Mouse (Mus musculus) left cerebral cortex, adult 18-20 months (tissue): ENCODE data around the gene 1700010B08Rik. TPM values are rescaled to one million over a fixed set of nuclear protein-coding genes. Genes with fewer than 3 reads are reported as not detected.
"Not testable (repeated sequence)": the region's sequence is repeated elsewhere in the genome, so short reads cannot be mapped to it uniquely, and the experiment has no call there.

Experiments
- DNase-seq, 2 experiments: peaks; one replicate each; pipeline ENCODE4 v3.0.0; 2021 to 2022; ENCODE audit warnings: low spot score in 2 of 2, mixed read lengths in 1 of 2
- long read RNA-seq, 2 experiments: library from polyadenylated mRNA; stranded (forward); transcript quantifications; one replicate each; pipeline ENCODE4 v2.0.0; 2021
- total RNA-seq, 2 experiments: library from RNA; stranded (reverse); gene quantifications; 2 replicates each; pipeline ENCODE4 v1.2.3; 2021

1700010B08Rik gene
- not detected for total RNA-seq
- long read RNA-seq, experiment 1: 0 reads
- long read RNA-seq, experiment 2: 0 reads

- DNase-seq: not testable (repeated sequence)
Measured at GRCm38 (mm10) chr2:173719115-173719514, at the start of gene 1700010B08Rik. Gene 1700010B08Rik (plus strand): TSS chr2:173719415.

GRCm38 (mm10) chr2:173672328-173672896 is 46.8 kb upstream of the 1700010B08Rik start:
- no peak for DNase-seq

GRCm38 (mm10) chr2:173673469-173673868 is 45.7 kb upstream of the 1700010B08Rik start:
- no peak for DNase-seq

GRCm38 (mm10) chr2:173678593-173678992 is 40.6 kb upstream of the 1700010B08Rik start:
- no peak for DNase-seq

- DNase-seq: no peak
Measured at GRCm38 (mm10) chr2:173679217-173679616, 40.0 kb upstream of the 1700010B08Rik start.

- no peak for DNase-seq
Measured at GRCm38 (mm10) chr2:173680153-173680552, 39.1 kb upstream of the 1700010B08Rik start.

- no peak for DNase-seq
Measured at GRCm38 (mm10) chr2:173682773-173683172, 36.4 kb upstream of the 1700010B08Rik start.

GRCm38 (mm10) chr2:173685781-173686361 is 33.3 kb upstream of the 1700010B08Rik start:
- no peak for DNase-seq

- no peak for DNase-seq
Measured at GRCm38 (mm10) chr2:173687363-173687762, 31.9 kb upstream of the 1700010B08Rik start.

GRCm38 (mm10) chr2:173689835-173690234 is 29.4 kb upstream of the 1700010B08Rik start:
- DNase-seq: no peak

GRCm38 (mm10) chr2:173691748-173692147 is 27.5 kb upstream of the 1700010B08Rik start:
- no peak for DNase-seq

GRCm38 (mm10) chr2:173692693-173693092 is 26.5 kb upstream of the 1700010B08Rik start:
- DNase-seq: no peak

- DNase-seq: no peak
Measured at GRCm38 (mm10) chr2:173698850-173699249, 20.4 kb upstream of the 1700010B08Rik start.

GRCm38 (mm10) chr2:173702096-173702866 is 16.9 kb upstream of the 1700010B08Rik start:
- DNase-seq: no peak

- no peak for DNase-seq
Measured at GRCm38 (mm10) chr2:173702867-173703237, 16.4 kb upstream of the 1700010B08Rik start.

GRCm38 (mm10) chr2:173705827-173706551 is 13.2 kb upstream of the 1700010B08Rik start:
- DNase-seq: no peak

GRCm38 (mm10) chr2:173707626-173708025 is 11.6 kb upstream of the 1700010B08Rik start:
- DNase-seq: not testable (repeated sequence)

GRCm38 (mm10) chr2:173710193-173710592 is 9.0 kb upstream of the 1700010B08Rik start:
- DNase-seq: no peak

GRCm38 (mm10) chr2:173712656-173713055 is 6.6 kb upstream of the 1700010B08Rik start:
- DNase-seq: no peak

GRCm38 (mm10) chr2:173713241-173713640 is 6.0 kb upstream of the 1700010B08Rik start:
- DNase-seq: no peak

- DNase-seq: no peak
Measured at GRCm38 (mm10) chr2:173714620-173715218, 4.5 kb upstream of the 1700010B08Rik start.
